Mouse (Mus musculus) intestine, postnatal 0 days (tissue): ENCODE results near the gene Ovca2. TPM values are rescaled to one million over a fixed set of nuclear protein-coding genes. Genes with fewer than 3 reads are reported as not detected.
A peak's percentile ranks its signal among the peaks of the same experiment; 100 is the strongest.

Experiments used
- ATAC-seq: fragments of 200-750 bp; cut with Nextera tagmentation; 2 replicates; pipeline ENCODE4 v1.8.0; 2017; ENCODE audit warnings: mild to moderate bottlenecking, moderate TSS enrichment, moderate library complexity
- H3K27ac ChIP-seq: fragments of 300-500 bp; sonication (generic); 2 replicates; pipeline ENCODE4 v1.5.1; 2014; ENCODE audit warnings: mild to moderate bottlenecking, low read depth, low read length, moderate library complexity
- H3K27me3 ChIP-seq: fragments of 300-500 bp; sonication (generic); replicated peaks from 2 replicates; pipeline ENCODE4 v1.6.1; 2014; ENCODE audit warnings: low read length, mixed read lengths; ENCODE audit not compliant: control insufficient read depth, insufficient read depth
- H3K36me3 ChIP-seq: fragments of 300-500 bp; sonication (generic); 2 replicates; pipeline ENCODE4 v1.6.1; 2014; ENCODE audit warnings: mild to moderate bottlenecking, moderate library complexity; ENCODE audit not compliant: control insufficient read depth, insufficient read depth
- H3K4me1 ChIP-seq: fragments of 300-500 bp; sonication (generic); replicated peaks from 2 replicates; pipeline ENCODE4 v1.6.1; 2014; ENCODE audit warnings: antibody characterized with exemption, low read length, mixed read lengths; ENCODE audit not compliant: control insufficient read depth, insufficient read depth
- H3K4me2 ChIP-seq: fragments of 300-500 bp; sonication (generic); replicated peaks from 2 replicates; pipeline ENCODE4 v1.6.1; 2014; ENCODE audit warnings: low read depth, mild to moderate bottlenecking, moderate library complexity
- H3K4me3 ChIP-seq: fragments of 300-500 bp; sonication (generic); 2 replicates; pipeline ENCODE4 v1.5.1; 2014; ENCODE audit warnings: low read depth, low read length
- H3K9ac ChIP-seq: fragments of 300-500 bp; sonication (generic); 2 replicates; pipeline ENCODE4 v1.6.1; 2014; ENCODE audit warnings: mild to moderate bottlenecking, low read depth, low read length
- H3K9me3 ChIP-seq: fragments of 300-500 bp; sonication (generic); 2 replicates; pipeline ENCODE4 v1.6.1; 2016; ENCODE audit warnings: mixed run types; ENCODE audit not compliant: control insufficient read depth
- CTCF ChIP-seq: sonication (generic); IDR thresholded peaks from 2 replicates; pipeline ENCODE4 v1.5.1; 2016; ENCODE audit warnings: low read depth, mild to moderate bottlenecking, control low read depth, antibody characterized with exemption, moderate library complexity
- WGBS: fragments of 180-500 bp; shearing (Covaris S2); extraction: QIAGEN DNeasy Blood & Tissue Kit; methylation state at CpG from one replicate; pipeline ENCODE4 v1.1.7; 2014; 5-methylcytosine and 5-hydroxymethylcytosine counted together
- polyA plus RNA-seq: library from polyadenylated mRNA; unstranded; fragments of >200 nt; fragmentation: Nextera tagmentation; extraction: Ambion mirVana; gene quantifications from 2 replicates; pipeline ENCODE4 v1.2.1, GENCODE M21; 2015

Gene Ovca2
- polyA plus RNA-seq, 1 experiment from 2014 or later: 21.6 TPM

GRCm38 (mm10) chr11:75214081-75214950 lies 35.7 kb upstream of the Ovca2 start:
- no peaks in the 10 kb centered on the region for H3K9me3 ChIP-seq
- WGBS: 30% methylated on average over 11 of the region's 13 CpGs
- H3K4me2 ChIP-seq: peak overlapping the region; percentile 75
- H3K4me1 ChIP-seq: 0 out of 2 replicates have a peak, but pooled peaks cover 5% of the 10 kb centered on the region
- peak overlapping the region; percentile 48; the same call in 1 of the 2 replicates for H3K9ac ChIP-seq
- peak overlapping the region; percentile 88 for H3K27ac ChIP-seq
- no peak for TF ChIP-seq CTCF
- ATAC-seq: peak; percentile 14
- peak overlapping the region; percentile 28 for H3K4me3 ChIP-seq
- H3K27me3 ChIP-seq: no peaks in the 10 kb centered on the region
- H3K36me3 ChIP-seq: no peaks in the 10 kb centered on the region; the same call in 1 of the 2 replicates

- Histone ChIP-seq H3K4me2 (peak overlapping the region; percentile 75), H3K9me3 (no peaks in the 10 kb centered on the region), H3K36me3 (no peaks in the 10 kb centered on the region; the same call in 1 of the 2 replicates), H3K27ac (peak overlapping the region; percentile 88), H3K4me1 (0 out of 2 replicates have a peak, but pooled peaks cover 5% of the 10 kb centered on the region), H3K27me3 (no peaks in the 10 kb centered on the region), H3K9ac (peak overlapping the region; percentile 48; the same call in 1 of the 2 replicates), H3K4me3 (peak overlapping the region; percentile 28)
- peak; percentile 88 for ATAC-seq
- WGBS: 8% methylated on average over 32 of the region's 35 CpGs
- no peak for TF ChIP-seq CTCF
These were observed 34.9 kb upstream of the Ovca2 start for GRCm38 (mm10) chr11:75213372-75214080.

GRCm38 (mm10) chr11:75212876-75213275 lies 34.2 kb upstream of the Ovca2 start:
- peak; percentile 26; the same call in 1 of the 2 replicates for ATAC-seq
- Histone ChIP-seq H3K36me3 (no peaks in the 10 kb centered on the region; the same call in 1 of the 2 replicates), H3K4me3 (no peak overlapping the region), H3K9ac (no peak overlapping the region), H3K27me3 (no peaks in the 10 kb centered on the region), H3K4me2 (no peak overlapping the region), H3K27ac (no peak overlapping the region), H3K4me1 (0 out of 2 replicates have a peak, but pooled peaks cover 5% of the 10 kb centered on the region), H3K9me3 (no peaks in the 10 kb centered on the region)
- no peak for TF ChIP-seq CTCF
- WGBS: 39% methylated on average over 3 of the region's 3 CpGs

- H3K4me2 ChIP-seq: no peak overlapping the region
- no peak for ATAC-seq
- H3K27ac ChIP-seq: no peak overlapping the region
- WGBS: 62% methylated on average over 8 of the region's 8 CpGs
- no peaks in the 10 kb centered on the region for H3K9me3 ChIP-seq
- no peaks in the 10 kb centered on the region; the same call in 1 of the 2 replicates for H3K36me3 ChIP-seq
- 0 out of 2 replicates have a peak, but pooled peaks cover 5% of the 10 kb centered on the region for H3K4me1 ChIP-seq
- no peak overlapping the region for H3K9ac ChIP-seq
- H3K27me3 ChIP-seq: no peaks in the 10 kb centered on the region
- TF ChIP-seq CTCF: no peak
- no peak overlapping the region for H3K4me3 ChIP-seq
These were observed 33.5 kb upstream of the Ovca2 start for GRCm38 (mm10) chr11:75212031-75212667.

- H3K4me1 ChIP-seq: peaks cover 5% of the 10 kb centered on the region; the same call in 1 of the 2 replicates
- WGBS: 77% methylated on average over 6 of the region's 6 CpGs
- H3K9me3 ChIP-seq: no peaks in the 10 kb centered on the region
- no peak overlapping the region for H3K9ac ChIP-seq
- TF ChIP-seq CTCF: no peak
- H3K4me2 ChIP-seq: no peak overlapping the region
- no peak overlapping the region for H3K4me3 ChIP-seq
- no peak for ATAC-seq
- no peaks in the 10 kb centered on the region for H3K27me3 ChIP-seq
- H3K36me3 ChIP-seq: no peaks in the 10 kb centered on the region; the same call in 1 of the 2 replicates
- H3K27ac ChIP-seq: no peak overlapping the region
These were observed 32.1 kb upstream of the Ovca2 start for GRCm38 (mm10) chr11:75210755-75211154.
